Mouse (Mus musculus) layer of hippocampus, postnatal 36 days (tissue): Measurements from ENCODE around the gene Evpl. TPM values are rescaled to one million over a fixed set of nuclear protein-coding genes. Genes with fewer than 3 reads are reported as not detected.
A peak's percentile ranks its signal among the peaks of the same experiment; 100 is the strongest.

Experiments
- DNase-seq, 2 experiments: peaks; one replicate each; pipeline ENCODE4 v3.0.0; 2022
- total RNA-seq, 2 experiments: library from RNA; stranded (reverse); gene quantifications; 2 replicates each; pipeline ENCODE4 v1.2.3; 2021

The Evpl gene
- total RNA-seq, 2 experiments from 2014 or later = 0.25 to 0.85 TPM

DNA sequence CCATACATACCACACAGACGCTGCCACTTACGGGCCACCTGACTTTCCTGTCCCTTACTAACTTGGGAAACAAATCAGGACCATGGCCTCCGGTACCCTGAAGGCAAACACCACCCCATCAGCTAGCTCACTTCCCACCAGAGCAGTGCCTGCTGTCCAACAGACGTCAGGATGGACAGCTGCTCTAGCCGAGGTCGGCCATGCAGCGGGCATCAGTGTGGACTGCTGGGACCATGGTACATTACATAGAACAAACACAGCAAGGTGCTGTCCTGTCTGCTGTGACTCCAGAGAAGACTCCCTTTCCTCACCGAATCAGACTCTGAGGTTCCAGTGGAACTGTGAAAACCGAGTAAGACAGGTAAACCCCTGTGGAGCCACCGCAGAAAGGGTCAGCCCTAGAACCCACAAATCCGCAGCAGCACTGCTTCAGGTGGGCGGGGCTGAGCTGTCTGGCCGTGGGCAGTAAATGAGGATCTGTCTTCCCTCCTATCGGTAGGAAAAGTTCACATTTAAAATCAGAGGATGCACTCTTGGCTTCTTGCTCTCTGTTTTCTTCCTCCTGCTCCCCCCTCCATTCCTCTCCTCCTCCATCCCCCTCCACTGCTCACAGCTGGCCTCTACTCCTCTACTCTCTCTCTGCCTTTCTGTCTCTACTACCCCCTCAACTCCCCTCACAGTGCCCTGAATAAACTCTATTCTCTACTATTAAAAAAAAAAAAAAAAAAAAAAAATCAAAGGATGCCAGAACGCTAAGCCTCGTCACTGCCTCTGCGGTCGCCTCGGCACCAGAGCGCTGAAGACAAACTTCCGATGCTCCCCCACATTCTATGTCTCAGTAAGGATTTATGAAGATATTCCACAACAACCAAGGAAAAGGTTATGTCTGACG lies 17.5 kb upstream of the Evpl start:
- DNase-seq = no peak

GRCm38 (mm10) chr11:116254627-116255026 lies 16.8 kb upstream of the Evpl start:
- DNase-seq = no peak

- DNase-seq = no peak
Measured at GRCm38 (mm10) chr11:116253076-116253600, 15.3 kb upstream of the Evpl start.

GRCm38 (mm10) chr11:116250898-116251297 lies 13.0 kb upstream of the Evpl start:
- DNase-seq = no peak

- no peak for DNase-seq
Measured at GRCm38 (mm10) chr11:116247502-116248222, 9.8 kb upstream of the Evpl start.

- no peak for DNase-seq
Measured at GRCm38 (mm10) chr11:116245616-116246015, 7.7 kb upstream of the Evpl start.

DNA sequence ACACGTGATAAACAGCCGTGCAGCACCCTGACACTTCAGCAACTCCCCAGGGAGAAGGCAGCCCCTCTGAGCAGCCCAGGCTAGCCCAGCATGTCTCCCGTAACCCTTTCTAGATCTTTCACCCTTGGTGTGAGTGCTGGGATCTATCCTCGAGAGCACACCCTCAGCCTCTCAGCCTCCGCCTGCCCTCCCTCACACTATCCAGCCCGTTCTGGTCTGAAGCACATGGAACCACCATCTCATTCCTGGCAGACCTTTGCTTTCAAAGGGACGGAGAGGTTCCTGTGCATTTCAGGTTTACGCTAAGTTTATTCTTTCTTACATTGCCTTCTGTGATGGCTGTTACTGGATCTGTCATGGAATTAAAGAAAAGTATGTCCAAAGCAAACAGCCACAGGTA lies 6.7 kb upstream of the Evpl start:
- no peak for DNase-seq

GRCm38 (mm10) chr11:116241744-116242235 lies 3.9 kb upstream of the Evpl start:
- DNase-seq = no peak

DNA sequence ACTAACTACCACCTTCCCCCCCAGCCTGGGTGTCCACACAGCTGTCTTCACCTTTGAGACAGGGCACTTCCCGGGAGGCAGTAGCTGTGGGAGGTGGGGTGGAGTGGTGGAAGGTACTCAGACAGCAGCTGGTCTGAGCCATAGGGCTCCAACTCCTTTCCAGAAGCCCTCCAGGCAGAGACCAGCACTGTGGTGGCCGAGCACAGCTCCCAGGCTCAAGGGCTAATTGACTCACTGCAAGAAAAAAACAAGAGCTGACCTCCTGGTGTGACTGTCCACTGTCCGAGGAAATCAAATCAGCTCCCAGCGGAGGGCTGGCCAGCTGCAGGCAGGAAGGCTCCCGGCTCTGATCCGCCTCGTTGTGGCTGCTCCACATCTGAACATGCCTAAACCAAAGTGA lies 1.9 kb upstream of the Evpl start:
- no peak for DNase-seq

DNA sequence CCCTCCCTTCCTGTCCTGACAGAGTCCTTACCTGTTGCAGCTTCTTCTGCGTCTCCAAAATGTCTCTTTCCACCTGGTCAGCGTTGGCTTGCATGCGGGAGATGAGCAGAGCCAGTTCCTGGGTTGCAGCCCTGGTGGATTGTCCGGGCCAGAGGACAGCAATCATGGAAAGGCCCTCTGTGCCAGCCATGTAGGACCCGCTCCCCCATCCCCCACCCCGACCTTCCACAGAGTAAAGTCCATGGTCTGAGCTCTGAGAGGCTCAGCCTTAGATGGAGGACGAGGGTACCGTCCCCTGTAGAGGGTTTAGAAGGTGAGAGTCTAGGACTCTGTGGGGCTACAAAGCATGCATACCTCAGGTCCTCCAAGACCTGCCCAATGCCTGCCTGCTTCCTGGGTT lies 3.0 kb downstream of the Evpl start:
- DNase-seq = no peak

- no peak for DNase-seq
Measured at GRCm38 (mm10) chr11:116232427-116232826, 5.5 kb downstream of the Evpl start.

- no peak for DNase-seq
Measured at GRCm38 (mm10) chr11:116228699-116229098, 9.2 kb downstream of the Evpl start.

DNA sequence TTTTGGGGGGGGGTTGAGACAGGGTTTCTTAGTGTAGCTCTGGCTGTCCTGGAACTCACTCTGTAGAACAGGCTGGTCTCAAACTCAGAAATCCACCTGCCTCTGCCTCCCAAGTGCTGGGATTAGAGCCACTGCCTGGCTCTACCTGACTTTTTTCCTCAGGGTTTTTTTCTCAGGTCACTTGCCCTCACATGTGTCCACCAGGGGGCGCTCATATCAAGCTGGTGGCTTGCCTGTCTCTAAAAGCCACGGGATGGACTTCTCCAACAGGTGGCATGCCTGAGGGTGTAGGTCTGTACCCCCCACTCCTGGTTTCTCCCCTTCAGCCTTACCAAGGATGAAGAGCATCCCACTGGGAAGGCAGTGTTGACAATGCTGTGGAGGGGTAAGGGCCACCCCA lies 11.5 kb downstream of the Evpl start:
- DNase-seq = peak; percentile 46 to 57

GRCm38 (mm10) chr11:116222740-116223059 lies 15.2 kb downstream of the Evpl start:
- no peak for DNase-seq

GRCm38 (mm10) chr11:116221931-116222739 lies 15.7 kb downstream of the Evpl start:
- no peak for DNase-seq

DNA sequence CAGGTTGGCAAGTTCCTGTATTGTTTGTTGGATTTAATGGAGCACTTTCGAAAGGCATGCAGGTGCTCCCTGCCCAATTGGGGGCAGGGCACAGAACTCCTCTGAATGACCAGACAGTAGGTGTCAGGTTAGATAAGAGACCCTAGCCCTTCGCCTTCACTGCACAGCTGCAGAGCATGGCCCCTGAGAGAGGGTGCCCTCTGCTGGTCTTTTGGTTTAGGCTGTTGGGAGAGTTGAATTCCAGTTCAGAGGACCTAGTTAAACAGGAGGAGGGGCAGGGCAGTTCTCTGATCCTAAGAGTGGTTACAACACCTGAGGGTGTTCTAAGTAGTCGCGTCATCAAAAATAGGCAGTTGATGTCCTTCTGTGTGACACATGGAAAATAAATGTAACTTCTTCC lies 18.0 kb downstream of the Evpl start:
- DNase-seq = peak in 1 of 2 experiments; percentile 33

DNA sequence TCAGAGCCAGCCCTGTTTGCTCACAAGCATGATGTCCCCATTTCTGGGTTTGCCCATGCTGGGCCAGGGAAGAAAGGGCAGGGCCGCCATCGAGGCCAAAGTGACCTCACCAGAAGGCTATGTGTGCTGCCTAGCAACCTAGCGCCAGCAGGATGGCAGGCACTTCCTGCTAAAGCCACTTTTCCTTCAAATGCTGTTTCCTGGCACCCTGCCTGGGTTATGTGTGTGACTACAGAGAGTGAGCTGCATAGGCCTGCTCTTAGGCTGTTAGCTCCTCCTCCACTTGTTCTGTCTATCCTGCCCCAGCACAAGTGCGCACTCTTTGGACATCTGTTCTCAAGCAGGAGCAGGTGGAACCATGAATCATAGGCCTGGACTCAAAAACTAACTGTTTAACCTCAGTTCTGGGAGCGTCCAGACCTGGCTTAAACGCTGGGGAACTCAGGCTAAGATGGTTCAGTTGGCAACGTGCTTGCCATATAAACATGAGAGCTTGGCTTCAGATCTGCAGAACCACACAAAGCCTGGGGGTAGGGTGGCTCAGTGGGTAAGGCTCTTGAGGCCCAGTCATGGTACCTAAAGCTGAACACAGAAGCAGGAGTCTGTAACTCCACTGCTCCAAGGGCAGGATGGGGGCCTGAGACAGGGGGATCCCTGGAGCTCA lies 19.0 kb downstream of the Evpl start:
- DNase-seq = peak; percentile 77

GRCm38 (mm10) chr11:116218263-116218662 lies 19.6 kb downstream of the Evpl start:
- no peak for DNase-seq

- DNase-seq = no peak
Measured at GRCm38 (mm10) chr11:116216549-116216948, 21.3 kb downstream of the Evpl start.

GRCm38 (mm10) chr11:116215991-116216390 lies 21.9 kb downstream of the Evpl start:
- DNase-seq = no peak

GRCm38 (mm10) chr11:116215181-116215580 lies 22.7 kb downstream of the Evpl start:
- DNase-seq = no peak
